ENCODE assay signal across 33 mouse cellular contexts in the genomic region with DNA sequence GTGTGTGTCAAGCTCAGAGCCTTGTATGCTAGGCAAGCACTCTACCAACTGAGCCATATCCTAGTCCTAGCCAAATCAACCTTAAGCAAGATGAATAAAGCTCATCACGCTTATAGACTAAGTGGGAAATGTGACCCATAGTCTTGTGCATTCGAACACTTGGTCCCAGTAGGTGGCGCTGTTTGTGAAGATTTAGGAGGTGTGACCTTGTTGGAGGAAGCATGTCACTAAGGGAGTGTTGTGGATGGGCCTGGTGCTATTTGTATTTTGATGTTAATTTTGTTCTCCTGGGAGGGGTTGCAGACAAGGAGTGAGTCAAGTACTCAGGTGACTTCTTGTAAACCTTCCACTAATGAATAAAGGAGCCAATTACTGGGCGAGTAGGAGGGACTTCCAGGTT. TPM values are rescaled to one million over a fixed set of nuclear protein-coding genes. Genes with fewer than 3 reads are reported as not detected.
DNase-seq lines count a peak whose midpoint lies in the region; TF ChIP-seq lines count a peak whose summit lies in the region.
"Had no signal": no experiment of that assay in that cellular context is flagged by ENCODE, and none has a peak within 500 bp of the region (broad histone marks: within the 10 kb centered on the region; RNA-seq: fewer than 3 reads in every experiment).

No protein-coding gene starts in this region.

- H3K4me2 ChIP-seq in CH12.LX (ENCODE audit: insufficient read depth, low read depth, poor library complexity, severe bottlenecking): no peak overlapping the region
- H3K4me2 ChIP-seq: forebrain, embryonic 13.5 days; heart, embryonic 13.5 days; hindbrain, embryonic 14.5 days; limb, embryonic 13.5 days; liver, embryonic 11.5 days had no signal

- no peak overlapping the region for H3K9ac ChIP-seq in CH12.LX (ENCODE audit: insufficient read depth, low read depth)
- H3K9ac ChIP-seq: forebrain, embryonic 13.5 days; heart, embryonic 13.5 days; hindbrain, embryonic 14.5 days; limb, embryonic 13.5 days had no signal

- H3K36me3 ChIP-seq in CH12.LX (replicated peaks in 1 of 2; ENCODE audit: control insufficient read depth in 1 of 2, insufficient read depth in 1 of 2, low read length in 1 of 2) (no peaks in the 10 kb centered on the region), E14TG2a.4 (ENCODE audit: insufficient read depth, low read length) (no peaks in the 10 kb centered on the region)
- H3K36me3 ChIP-seq in splenic B cell, adult 2 months (ENCODE audit: control insufficient read depth, insufficient read depth, low read length, poor library complexity, severe bottlenecking): no peaks in the 10 kb centered on the region
- H3K36me3 ChIP-seq: limb, embryonic 13.5 days had no signal

- H3K27ac ChIP-seq in layer of hippocampus, adult 2 months: no peak overlapping the region
- no peak overlapping the region for H3K27ac ChIP-seq in CH12.LX (ENCODE audit: insufficient read depth, low read depth)
- H3K27ac ChIP-seq: forebrain, embryonic 13.5 days; heart, embryonic 13.5 days; hindbrain, embryonic 14.5 days; limb, embryonic 13.5 days had no signal

- H3K4me3 ChIP-seq in layer of hippocampus, adult 2 months: no peak overlapping the region
- no peak overlapping the region for H3K4me3 ChIP-seq in CH12.LX (replicated peaks in 1 of 3; ENCODE audit: low read depth in 2 of 3, low read length in 2 of 3, poor library complexity in 1 of 3)
- no peak overlapping the region for H3K4me3 ChIP-seq in E14TG2a.4 (replicated peaks; ENCODE audit: low read length)
- H3K4me3 ChIP-seq: forebrain, embryonic 13.5 days; heart, embryonic 13.5 days; limb, embryonic 13.5 days had no signal

- no peak for DNase-seq in layer of hippocampus, adult 2 months (ENCODE audit: low spot score in 2 of 2)
- no peak for DNase-seq in layer of hippocampus, adult 9-10 months (ENCODE audit: low spot score)
- peak; percentile 14 for DNase-seq in CH12.LX (ENCODE audit: extremely low read depth)
- DNase-seq in splenic B cell, adult 2 months (ENCODE audit: low read depth, low spot score): peak; percentile 19
- DNase-seq in layer of hippocampus, postnatal 14 days (ENCODE audit: low spot score in 2 of 2): no peak
- DNase-seq: adrenal gland, adult 8-10 months; B cell, adult 2 months; cerebellum, adult 8-10 months; cerebellum, postnatal 25 days; gastrocnemius, postnatal 10 days; heart, postnatal 10 days; kidney, adult 8-10 months; kidney, postnatal 10 days; lung, postnatal 10 days; midbrain, embryonic 14.5 days; right cerebral cortex, postnatal 25 days; thymus, postnatal 4 days had no signal

- dilution Hi-C loops in CH12.LX (cut with MboI; ENCODE audit: extremely low pct_ligation_motif_present, extremely low pct_unique_long_range_greater_than_20kb, low sequenced_read_pairs): no loop called here

- H3K9me3 ChIP-seq in CH12.LX (replicated peaks; ENCODE audit: low read length) (peaks cover 7% of the 10 kb centered on the region), E14TG2a.4 (ENCODE audit: low read length) (peaks cover 16% of the 10 kb centered on the region)
- H3K9me3 ChIP-seq: forebrain, embryonic 13.5 days had no signal

- peak; percentile 24 for TF ChIP-seq CTCF in layer of hippocampus, adult 2 months (conservative IDR thresholded peaks at IDR 0.05)
- TF ChIP-seq CTCF in CH12.LX (conservative IDR thresholded peaks at IDR 0.05 in 1 of 2, IDR thresholded peaks at IDR 0.05 in 1 of 2; ENCODE audit: low read depth in 2 of 2, low read length in 2 of 2): peak in 1 of 2 experiments; percentile 20; a peak in 1 of 4 replicates
- peak; percentile 12; the same call in 1 of the 2 replicates for TF ChIP-seq CTCF in E14TG2a.4 (conservative IDR thresholded peaks at IDR 0.05; ENCODE audit: low read length)

- TF ChIP-seq EP300 in CH12.LX (IDR thresholded peaks at IDR 0.05; ENCODE audit: low read length): no peak

- H3K4me1 ChIP-seq in CH12.LX (ENCODE audit: control insufficient read depth in 1 of 2, insufficient read depth in 2 of 2): no peaks in the 10 kb centered on the region
- H3K4me1 ChIP-seq in E14TG2a.4 (replicated peaks; ENCODE audit: low read depth, low read length): peaks cover 10% of the 10 kb centered on the region
- H3K4me1 ChIP-seq: forebrain, embryonic 13.5 days; limb, embryonic 13.5 days had no signal

- TF ChIP-seq POLR2A in CH12.LX (IDR thresholded peaks at IDR 0.05; ENCODE audit: low read depth, low read length): no peak

- in situ Hi-C loops in CH12.LX (cut with MboI; ENCODE audit: low pct_ligation_motif_present, low pct_unique_long_range_greater_than_20kb, low sequenced_read_pairs): no loop called here

- H3K27me3 ChIP-seq in CH12.LX (replicated peaks): no peaks in the 10 kb centered on the region
- H3K27me3 ChIP-seq in E14TG2a.4 (ENCODE audit: insufficient read depth, low read length): peaks cover 5% of the 10 kb centered on the region; the same call in 1 of the 2 replicates
- H3K27me3 ChIP-seq in splenic B cell, adult 2 months (ENCODE audit: control insufficient read depth, insufficient read depth, low read length, poor library complexity, severe bottlenecking): no peaks in the 10 kb centered on the region
- H3K27me3 ChIP-seq: forebrain, embryonic 13.5 days; heart, embryonic 13.5 days; limb, embryonic 13.5 days had no signal

- peak; percentile 5 for TF ChIP-seq RAD21 in CH12.LX (IDR thresholded peaks at IDR 0.05; ENCODE audit: low read depth, low read length)

- no peaks in the 10 kb centered on the region for H3K79me2 ChIP-seq in CH12.LX (replicated peaks; ENCODE audit: control insufficient read depth, extremely low read depth, insufficient read depth, poor library complexity, severe bottlenecking)

TF ChIP-seq in CH12.LX, 34 proteins besides CTCF, POLR2A, EP300 and RAD21:
- TF ChIP-seq SMC3 (IDR thresholded peaks at IDR 0.05; ENCODE audit: low read depth, low read length): 0 out of 2 replicates have a peak, but pooled peaks have one; percentile 3
- no peak for TF ChIP-seq MEF2A (IDR thresholded peaks at IDR 0.05; ENCODE audit: borderline replicate concordance, low read depth, low read length)
- no peak for TF ChIP-seq ELF1 (IDR thresholded peaks at IDR 0.05; ENCODE audit: low read depth, low read length)

RNA-seq across cellular contexts. Expression of a gene that starts 5.2 kb away (rescaled TPM):
- total RNA-seq in layer of hippocampus, adult 2 months (2021): not detected
- not detected in 2 replicates for total RNA-seq in CH12.LX (2012; rRNA removed)
- not detected in 2 replicates for total RNA-seq in CH12.LX (2014; rRNA removed)
- not detected in 2 replicates for polyA plus RNA-seq in CH12.LX (2012; ENCODE audit: insufficient read length, low read depth)
- total RNA-seq in layer of hippocampus, postnatal 14 days (2021): not detected
- total RNA-seq: gastrocnemius, postnatal 10 days; granulocyte monocyte progenitor cell, adult 5-6 weeks; heart, postnatal 10 days; hematopoietic stem cell, adult 5-6 weeks; layer of hippocampus, postnatal 10 days; left cerebral cortex, postnatal 36 days; neutrophil, adult 5-6 weeks had no signal
- polyA plus RNA-seq: activated CD4-positive, CD25-positive, alpha-beta regulatory T cell, adult 4 months; embryonic facial prominence, embryonic 11.5 days; forebrain, embryonic 13.5 days; heart, embryonic 13.5 days; hindbrain, embryonic 14.5 days; limb, embryonic 13.5 days; midbrain, embryonic 14.5 days; neural tube, embryonic 11.5 days; thymus, postnatal 0 days had no signal

RNA-seq across cellular contexts. Expression of a gene that starts 16.1 kb away (rescaled TPM):
- total RNA-seq in layer of hippocampus, adult 2 months (2021): not detected
- total RNA-seq in CH12.LX (2012; rRNA removed): 2.3 TPM in 2 replicates
- not detected in 2 replicates for total RNA-seq in CH12.LX (2014; rRNA removed)
- 1.1 and 1.7 TPM in 2 replicates for polyA plus RNA-seq in CH12.LX (2012; ENCODE audit: insufficient read length, low read depth)
- not detected for total RNA-seq in layer of hippocampus, postnatal 14 days (2021)
- total RNA-seq: adrenal gland, adult 8-10 months; gastrocnemius, postnatal 10 days; granulocyte monocyte progenitor cell, adult 5-6 weeks; heart, postnatal 10 days; hematopoietic stem cell, adult 5-6 weeks; layer of hippocampus, postnatal 10 days; left cerebral cortex, adult 8-10 months; left cerebral cortex, postnatal 36 days; neutrophil, adult 5-6 weeks had no signal
- polyA plus RNA-seq: activated CD4-positive, CD25-positive, alpha-beta regulatory T cell, adult 4 months; embryonic facial prominence, embryonic 11.5 days; forebrain, embryonic 13.5 days; heart, embryonic 13.5 days; hindbrain, embryonic 14.5 days; limb, embryonic 13.5 days; midbrain, embryonic 14.5 days; neural tube, embryonic 11.5 days had no signal

Comparison
In these comparisons a context has a peak if more than half of its experiments do, and no peak if none do; other contexts are left out.
1. DNase-seq: peak in CH12.LX (single experiment) and splenic B cell, adult 2 months (single experiment); none in layer of hippocampus, adult 2 months (0 of 2), layer of hippocampus, adult 9-10 months (single experiment) and layer of hippocampus, postnatal 14 days (0 of 2).